Mouse (Mus musculus) neural tube, embryonic 14.5 days (tissue): ENCODE results near the gene Thy1. TPM values are rescaled to one million over a fixed set of nuclear protein-coding genes. Genes with fewer than 3 reads are reported as not detected.

Experiments used
- ATAC-seq: fragments of 200-750 bp; cut with Nextera tagmentation; 2 replicates; pipeline ENCODE4 v1.8.0; 2017; ENCODE audit warnings: low read depth, mild to moderate bottlenecking, moderate TSS enrichment, moderate library complexity
- H3K27ac ChIP-seq: fragments of 300-500 bp; sonication (generic); 2 replicates; pipeline ENCODE4 v1.5.1; 2014; ENCODE audit warnings: low read depth, mild to moderate bottlenecking, control low read depth, low read length, moderate library complexity, mixed read lengths
- H3K27me3 ChIP-seq: fragments of 300-500 bp; sonication (generic); 2 replicates; pipeline ENCODE4 v1.6.1; 2014; ENCODE audit warnings: low read length; ENCODE audit not compliant: control insufficient read depth, insufficient read depth
- H3K36me3 ChIP-seq: fragments of 300-500 bp; sonication (generic); 2 replicates; pipeline ENCODE4 v1.6.1; 2014; ENCODE audit warnings: low read length, mixed read lengths; ENCODE audit not compliant: control insufficient read depth, insufficient read depth
- H3K4me1 ChIP-seq: fragments of 300-500 bp; sonication (generic); 2 replicates; pipeline ENCODE4 v1.6.1; 2014; ENCODE audit warnings: low read length; ENCODE audit not compliant: control insufficient read depth, insufficient read depth
- H3K4me2 ChIP-seq: fragments of 300-500 bp; sonication (generic); 2 replicates; pipeline ENCODE4 v1.6.1; 2014; ENCODE audit warnings: mild to moderate bottlenecking, low read depth, low read length, control low read depth
- H3K4me3 ChIP-seq: fragments of 300-500 bp; sonication (generic); 2 replicates; pipeline ENCODE4 v1.5.1; 2014; ENCODE audit warnings: low read depth, low read length, control low read depth, mixed read lengths
- H3K9ac ChIP-seq: fragments of 300-500 bp; sonication (generic); replicated peaks from 2 replicates; pipeline ENCODE4 v1.6.1; 2014; ENCODE audit warnings: low read depth, mild to moderate bottlenecking, control low read depth, low read length, mixed read lengths
- H3K9me3 ChIP-seq: fragments of 300-500 bp; sonication (generic); 2 replicates; pipeline ENCODE4 v1.6.1; 2016; ENCODE audit warnings: low read length; ENCODE audit not compliant: control insufficient read depth
- WGBS: fragments of 180-500 bp; shearing (Covaris S2); extraction: QIAGEN DNeasy Blood & Tissue Kit; methylation state at CpG from one replicate; pipeline ENCODE4 v1.1.7; 2014; 5-methylcytosine and 5-hydroxymethylcytosine counted together
- polyA plus RNA-seq: library from polyadenylated mRNA; unstranded; fragments of >200 nt; fragmentation: Nextera tagmentation; extraction: Ambion mirVana; gene quantifications from 2 replicates; pipeline ENCODE4 v1.2.1, GENCODE M21; 2014

Gene Thy1
- polyA plus RNA-seq, 1 experiment from 2014 or later: 11.6 TPM

DNA sequence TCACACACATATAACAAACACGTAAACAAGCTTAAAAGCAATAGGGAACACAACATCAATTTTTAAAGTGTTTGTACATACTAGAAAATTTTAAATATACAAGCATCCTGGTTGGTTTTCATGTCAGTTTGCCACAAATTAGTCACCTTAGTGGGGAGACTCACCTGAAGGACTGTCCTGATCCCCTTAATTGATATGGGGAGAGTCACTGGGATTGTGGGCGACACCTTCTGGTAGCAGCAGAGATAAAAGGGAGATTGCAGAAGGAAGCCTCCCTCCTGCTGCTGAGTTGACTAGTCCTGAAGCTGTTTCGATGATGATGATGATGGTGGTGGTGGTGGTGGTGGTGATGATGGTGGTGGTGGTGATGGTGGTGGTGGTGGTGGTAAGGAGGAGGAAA is 9.7 kb downstream of the Thy1 start:
- WGBS: 65% methylated on average over 3 of the region's 3 CpGs
- H3K9ac ChIP-seq: no peak overlapping the region

DNA sequence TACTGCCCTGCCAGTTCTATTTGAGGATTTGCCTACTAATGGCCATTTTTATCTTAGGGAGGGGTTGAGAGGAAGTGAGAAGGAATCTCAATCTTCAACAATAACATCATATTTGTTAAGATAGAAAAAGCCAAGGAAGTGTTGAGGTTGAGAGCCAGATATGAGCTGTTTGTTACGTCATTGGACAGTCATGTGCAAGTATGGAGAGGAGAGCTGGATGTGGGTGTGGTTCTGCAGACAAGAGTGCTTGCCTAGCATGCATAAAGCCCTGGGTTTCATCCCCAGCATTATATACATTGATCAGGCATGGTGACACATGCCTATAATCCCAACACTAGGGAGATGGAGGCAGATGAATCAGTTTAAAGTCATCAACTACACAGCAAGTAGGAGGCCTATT is 10.8 kb downstream of the Thy1 start:
- Histone ChIP-seq H3K9me3 (no peaks in the 10 kb centered on the region), H3K4me2 (no peak overlapping the region), H3K27ac (no peak overlapping the region), H3K4me3 (no peak overlapping the region), H3K27me3 (no peaks in the 10 kb centered on the region), H3K9ac (no peak overlapping the region), H3K36me3 (no peaks in the 10 kb centered on the region), H3K4me1 (no peaks in the 10 kb centered on the region)
- no peak for ATAC-seq
- 65% methylated on average over 1 of the region's 1 CpGs for WGBS

More for the DNA sequence above, 9.7 kb downstream of the Thy1 start:
- Histone ChIP-seq H3K36me3 (no peaks in the 10 kb centered on the region), H3K4me1 (no peaks in the 10 kb centered on the region), H3K27ac (no peak overlapping the region), H3K27me3 (no peaks in the 10 kb centered on the region), H3K4me2 (no peak overlapping the region), H3K4me3 (no peak overlapping the region), H3K9me3 (no peaks in the 10 kb centered on the region)
- no peak for ATAC-seq

DNA sequence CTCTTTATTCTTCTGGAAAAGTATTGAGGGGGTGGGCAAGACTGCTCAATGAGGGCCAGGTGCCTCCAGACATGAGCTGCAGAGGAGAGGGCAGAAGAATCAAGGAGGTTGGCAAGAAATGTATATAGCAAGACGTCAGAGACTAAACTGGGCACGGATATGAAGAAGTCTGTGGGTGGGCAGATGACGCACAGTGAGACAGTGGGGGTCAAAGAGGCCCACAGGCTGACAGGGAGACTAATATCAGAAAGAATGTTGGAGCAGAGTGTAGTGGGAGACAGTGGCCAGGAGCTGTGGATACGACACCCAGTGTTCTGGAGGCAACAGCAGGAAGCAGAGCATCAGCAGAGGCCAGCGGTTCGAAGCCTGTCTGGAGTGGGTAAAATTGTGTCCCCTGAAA is 15.4 kb downstream of the Thy1 start:
- no peaks in the 10 kb centered on the region for H3K4me1 ChIP-seq
- 84% methylated on average over 6 of the region's 6 CpGs for WGBS
- H3K4me2 ChIP-seq: no peak overlapping the region
- H3K4me3 ChIP-seq: no peak overlapping the region
- ATAC-seq: no peak
- no peaks in the 10 kb centered on the region for H3K9me3 ChIP-seq
- no peaks in the 10 kb centered on the region for H3K36me3 ChIP-seq
- no peaks in the 10 kb centered on the region for H3K27me3 ChIP-seq
- H3K27ac ChIP-seq: no peak overlapping the region
- no peak overlapping the region for H3K9ac ChIP-seq

DNA sequence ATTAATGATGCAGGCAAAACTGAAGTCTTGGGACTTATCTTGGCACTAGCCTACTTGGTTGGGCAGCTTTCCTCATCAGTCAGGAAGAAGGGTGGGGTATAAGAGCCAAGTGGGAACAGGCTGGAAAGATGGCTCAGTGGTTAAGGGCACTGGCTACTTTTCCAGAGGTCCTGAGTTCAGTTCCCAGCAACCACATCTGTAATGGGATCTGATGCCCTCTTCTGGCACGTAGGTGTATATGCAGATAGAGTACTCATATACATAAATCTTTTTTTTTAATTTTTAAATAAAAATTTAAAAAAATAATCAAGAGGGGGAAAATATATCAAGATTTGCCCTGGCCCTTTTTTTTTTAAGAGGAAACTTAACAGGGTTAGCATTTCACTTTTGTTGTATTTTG is 22.0 kb downstream of the Thy1 start:
- ATAC-seq: no peak
- H3K4me3 ChIP-seq: no peak overlapping the region
- H3K36me3 ChIP-seq: no peaks in the 10 kb centered on the region
- no peaks in the 10 kb centered on the region for H3K9me3 ChIP-seq
- no peaks in the 10 kb centered on the region for H3K4me1 ChIP-seq
- WGBS: 44% methylated on average over 1 of the region's 1 CpGs
- H3K27ac ChIP-seq: no peak overlapping the region
- no peak overlapping the region for H3K9ac ChIP-seq
- no peak overlapping the region for H3K4me2 ChIP-seq
- no peaks in the 10 kb centered on the region for H3K27me3 ChIP-seq

DNA sequence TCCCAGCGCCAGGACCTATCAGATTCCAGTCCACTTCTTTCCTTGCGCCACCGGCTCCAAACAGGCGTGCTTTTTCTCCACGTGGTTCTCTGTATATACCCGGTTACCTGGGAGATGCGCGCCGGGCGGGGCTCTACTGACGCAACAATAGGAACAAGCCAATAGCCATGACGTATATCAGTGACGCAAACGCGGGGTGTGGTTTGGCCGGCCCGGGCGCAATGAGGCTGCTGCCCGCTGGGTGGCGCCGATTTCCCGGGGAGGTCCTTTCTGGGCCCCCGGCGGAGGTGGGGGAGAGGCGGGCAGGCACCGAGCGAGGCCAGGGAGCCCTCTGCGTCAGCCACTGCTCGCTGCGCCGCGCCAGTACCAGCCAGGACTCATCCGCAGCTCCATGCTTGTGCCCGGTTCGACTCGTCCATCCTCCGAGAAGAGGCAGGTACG is 23.6 kb downstream of the Thy1 start, which contains the start of gene Usp2:
Usp2 (plus strand) TSS at position 237 of the 441 bp plus-strand sequence.
- WGBS: under 1% methylated on average over 38 of the region's 38 CpGs
- Histone ChIP-seq H3K4me3 (peak within 1 kb of the TSS; percentile 43), H3K9me3 (no peaks in the 10 kb centered on the region), H3K36me3 (no peaks in the 10 kb centered on the region), H3K4me1 (no peaks in the 10 kb centered on the region), H3K27me3 (no peaks in the 10 kb centered on the region), H3K4me2 (peak within 1 kb of the TSS; percentile 80), H3K9ac (peak within 1 kb of the TSS; percentile 51; the same call in 1 of the 2 replicates), H3K27ac (peak within 1 kb of the TSS; percentile 44)
- peak; percentile 98 for ATAC-seq

DNA sequence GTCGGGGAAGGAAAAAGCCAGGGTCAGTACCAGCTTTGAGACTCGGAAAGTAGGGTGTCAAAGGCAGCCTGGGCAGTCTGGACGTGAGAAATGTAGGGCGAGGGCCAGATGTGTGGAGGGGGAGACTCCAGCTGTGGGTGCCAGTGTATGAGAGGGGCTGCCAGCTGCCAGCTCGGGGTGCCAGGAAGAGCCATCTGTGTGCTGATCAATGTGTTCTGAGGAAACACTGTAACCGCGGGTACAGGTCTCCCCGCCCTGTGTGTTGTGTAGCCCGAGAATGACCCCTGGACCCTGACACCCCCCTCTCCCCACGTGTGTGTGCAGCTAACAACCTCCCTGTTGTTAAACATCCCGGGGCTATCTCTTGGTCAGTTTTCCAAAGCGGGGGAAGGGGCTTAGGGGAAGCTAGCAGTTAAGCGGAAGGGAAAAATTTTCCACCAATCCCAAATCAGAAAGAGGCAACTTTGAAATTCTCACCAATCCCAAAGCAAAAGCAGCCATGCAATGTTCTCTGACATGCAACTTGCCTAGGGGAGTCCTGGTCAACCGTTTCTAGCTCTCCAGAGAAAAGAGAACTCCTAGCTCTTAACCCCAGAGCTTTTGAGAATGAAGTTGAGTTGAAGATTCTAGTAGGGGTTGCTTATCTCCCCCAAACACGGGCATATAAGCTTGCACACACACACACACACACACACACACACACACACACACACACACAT is 24.2 kb downstream of the Thy1 start:
- H3K4me2 ChIP-seq: peak overlapping the region; percentile 80
- H3K4me1 ChIP-seq: no peaks in the 10 kb centered on the region
- no peaks in the 10 kb centered on the region for H3K9me3 ChIP-seq
- H3K27ac ChIP-seq: peak overlapping the region; percentile 44
- ATAC-seq: peak; percentile 54
- WGBS: 9% methylated on average over 15 of the region's 15 CpGs
- H3K4me3 ChIP-seq: peak overlapping the region; percentile 43
- peak overlapping the region; percentile 51; the same call in 1 of the 2 replicates for H3K9ac ChIP-seq
- no peaks in the 10 kb centered on the region for H3K27me3 ChIP-seq
- no peaks in the 10 kb centered on the region for H3K36me3 ChIP-seq

DNA sequence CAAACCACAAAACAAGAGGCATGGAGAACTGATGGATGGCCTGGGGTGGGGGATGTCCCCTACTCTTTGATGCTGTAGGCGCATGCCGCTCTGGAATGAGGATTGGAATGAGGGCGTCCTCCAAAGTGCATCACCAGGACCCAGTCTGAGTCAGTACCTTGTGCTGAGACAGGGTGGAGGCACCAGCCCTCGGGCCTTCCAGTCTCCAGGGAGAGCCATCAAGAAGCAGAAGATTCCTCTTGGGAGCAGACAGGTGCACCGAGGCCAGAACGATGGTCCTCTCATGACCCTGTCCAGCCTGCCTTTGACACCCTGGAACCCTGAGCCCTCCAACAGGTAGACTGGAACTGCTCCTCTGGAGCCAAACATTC is 24.8 kb downstream of the Thy1 start:
- Histone ChIP-seq H3K4me3 (no peak overlapping the region), H3K36me3 (no peaks in the 10 kb centered on the region), H3K27me3 (no peaks in the 10 kb centered on the region), H3K9ac (no peak overlapping the region), H3K4me1 (no peaks in the 10 kb centered on the region), H3K4me2 (no peak overlapping the region), H3K27ac (no peak overlapping the region), H3K9me3 (no peaks in the 10 kb centered on the region)
- no peak for ATAC-seq
- WGBS: 81% methylated on average over 6 of the region's 6 CpGs

DNA sequence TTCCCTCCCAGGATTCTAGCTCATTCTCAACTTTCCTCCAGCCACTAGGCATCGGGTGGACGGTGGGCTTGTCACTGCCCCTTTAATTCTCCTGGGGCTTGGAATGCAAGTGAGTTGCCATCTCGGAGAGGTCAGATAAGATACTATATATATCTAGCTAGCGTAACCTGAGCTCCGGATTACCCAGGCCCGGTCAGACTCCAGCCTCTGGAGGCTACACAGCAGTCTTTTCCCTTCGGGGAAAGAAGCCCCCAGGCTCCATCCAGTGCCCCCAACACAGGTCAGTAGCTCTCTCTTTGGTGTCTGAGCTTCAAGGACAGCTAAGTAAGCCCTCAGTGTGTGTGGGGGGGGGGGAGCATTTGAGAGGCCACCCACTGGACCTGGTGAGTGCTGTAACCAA is 26.1 kb downstream of the Thy1 start:
- no peak overlapping the region for H3K9ac ChIP-seq
- H3K9me3 ChIP-seq: no peaks in the 10 kb centered on the region
- H3K4me3 ChIP-seq: no peak overlapping the region
- no peak overlapping the region for H3K4me2 ChIP-seq
- H3K36me3 ChIP-seq: no peaks in the 10 kb centered on the region
- H3K4me1 ChIP-seq: no peaks in the 10 kb centered on the region
- 47% methylated on average over 7 of the region's 7 CpGs for WGBS
- H3K27ac ChIP-seq: no peak overlapping the region
- no peak for ATAC-seq
- no peaks in the 10 kb centered on the region for H3K27me3 ChIP-seq

DNA sequence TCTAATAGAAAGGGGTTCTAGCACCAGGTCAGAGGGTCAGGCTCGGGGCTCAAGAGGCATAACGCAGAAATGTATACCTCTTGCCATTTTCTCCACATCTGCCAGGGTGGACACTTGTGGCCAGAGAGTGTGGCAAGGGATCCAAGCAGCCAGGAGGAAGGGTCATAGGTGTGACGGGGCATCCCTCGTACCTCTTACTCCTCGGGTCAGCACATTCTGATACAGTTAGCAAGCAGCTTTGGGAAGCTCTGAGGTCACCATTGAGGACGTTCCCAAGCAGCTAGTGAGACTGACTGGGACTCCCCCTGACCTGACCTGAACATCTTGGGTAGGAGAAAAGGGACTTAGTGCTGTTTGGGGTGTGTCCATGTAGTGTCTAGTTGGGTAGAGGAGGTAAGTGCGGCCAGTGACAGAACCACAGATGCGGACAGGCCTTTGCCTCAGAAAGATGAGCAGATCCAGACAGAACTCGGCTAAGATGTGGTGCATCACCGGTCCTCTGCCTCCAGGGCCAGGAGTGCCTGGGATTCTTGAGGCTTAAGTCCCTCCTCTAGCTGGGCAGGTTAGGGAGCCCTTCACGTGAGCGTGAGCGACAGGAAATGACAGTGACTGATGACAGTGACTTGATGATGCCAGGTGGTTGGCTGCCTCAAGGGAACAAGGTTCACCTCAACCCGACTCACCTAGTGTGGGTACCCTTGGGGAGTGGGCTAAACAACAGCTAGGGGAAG is 27.1 kb downstream of the Thy1 start:
- Histone ChIP-seq H3K36me3 (no peaks in the 10 kb centered on the region), H3K4me3 (no peak overlapping the region), H3K9ac (no peak overlapping the region), H3K27me3 (no peaks in the 10 kb centered on the region), H3K4me2 (no peak overlapping the region), H3K4me1 (no peaks in the 10 kb centered on the region), H3K9me3 (no peaks in the 10 kb centered on the region), H3K27ac (no peak overlapping the region)
- WGBS: 74% methylated on average over 14 of the region's 14 CpGs
- no peak for ATAC-seq
